Mouse (Mus musculus) forebrain, embryonic 12.5 days (tissue): ENCODE measurements around the gene Scd1. TPM values are rescaled to one million over a fixed set of nuclear protein-coding genes. Genes with fewer than 3 reads are reported as not detected.

Source experiments
- polyA plus RNA-seq: library from polyadenylated mRNA; unstranded; fragments of >200 nt; fragmentation: Nextera tagmentation; extraction: Ambion mirVana; gene quantifications from 2 replicates; pipeline ENCODE4 v1.2.1, GENCODE M21; 2016

The Scd1 gene
- polyA plus RNA-seq, 1 experiment from 2014 or later, result 10.8 TPM

Other genes starting within 250 kb of the Scd1 start
- gene Pkd2l1, start 215.4 kb downstream of the Scd1 start, polyA plus RNA-seq, result 0.19 and 0.36 TPM in 2 replicates
- 0.77 and 1.00 TPM in 2 replicates for gene Scd3, start 204.6 kb downstream of the Scd1 start, polyA plus RNA-seq
- gene Scd2, start 114.2 kb downstream of the Scd1 start, polyA plus RNA-seq, result 470 and 492 TPM in 2 replicates
- gene Scd4, start 74.8 kb downstream of the Scd1 start, polyA plus RNA-seq, result 0.15 and 0.29 TPM in 2 replicates
- 24.4 and 36.8 TPM in 2 replicates for gene Wnt8b, start 85.6 kb upstream of the Scd1 start, polyA plus RNA-seq
- 0.36 and 0.42 TPM in 2 replicates for gene Sec31b, start 138.0 kb upstream of the Scd1 start, polyA plus RNA-seq
- not detected in 2 replicates for gene Gm20538, start 145.0 kb upstream of the Scd1 start, polyA plus RNA-seq
- gene Ndufb8, start 147.6 kb upstream of the Scd1 start, polyA plus RNA-seq, result 378 and 384 TPM in 2 replicates
- 46.5 and 48.9 TPM in 2 replicates for gene Hif1an, start 155.0 kb upstream of the Scd1 start, polyA plus RNA-seq